Mouse (Mus musculus) intestine, postnatal 0 days (tissue): ENCODE data around the gene Rasa2. TPM values are rescaled to one million over a fixed set of nuclear protein-coding genes. Genes with fewer than 3 reads are reported as not detected.
"Not testable (repeated sequence)": the region's sequence is repeated elsewhere in the genome, so short reads cannot be mapped to it uniquely, and the experiment has no call there.

Source experiments
- ATAC-seq: fragments of 200-750 bp; cut with Nextera tagmentation; 2 replicates; pipeline ENCODE4 v1.8.0; 2017; ENCODE audit warnings: mild to moderate bottlenecking, moderate TSS enrichment, moderate library complexity
- H3K27ac ChIP-seq: fragments of 300-500 bp; sonication (generic); 2 replicates; pipeline ENCODE4 v1.5.1; 2014; ENCODE audit warnings: mild to moderate bottlenecking, low read depth, low read length, moderate library complexity
- H3K27me3 ChIP-seq: fragments of 300-500 bp; sonication (generic); replicated peaks from 2 replicates; pipeline ENCODE4 v1.6.1; 2014; ENCODE audit warnings: low read length, mixed read lengths; ENCODE audit not compliant: control insufficient read depth, insufficient read depth
- H3K36me3 ChIP-seq: fragments of 300-500 bp; sonication (generic); 2 replicates; pipeline ENCODE4 v1.6.1; 2014; ENCODE audit warnings: mild to moderate bottlenecking, moderate library complexity; ENCODE audit not compliant: control insufficient read depth, insufficient read depth
- H3K4me1 ChIP-seq: fragments of 300-500 bp; sonication (generic); replicated peaks from 2 replicates; pipeline ENCODE4 v1.6.1; 2014; ENCODE audit warnings: antibody characterized with exemption, low read length, mixed read lengths; ENCODE audit not compliant: control insufficient read depth, insufficient read depth
- H3K4me2 ChIP-seq: fragments of 300-500 bp; sonication (generic); replicated peaks from 2 replicates; pipeline ENCODE4 v1.6.1; 2014; ENCODE audit warnings: low read depth, mild to moderate bottlenecking, moderate library complexity
- H3K4me3 ChIP-seq: fragments of 300-500 bp; sonication (generic); 2 replicates; pipeline ENCODE4 v1.5.1; 2014; ENCODE audit warnings: low read depth, low read length
- H3K9ac ChIP-seq: fragments of 300-500 bp; sonication (generic); 2 replicates; pipeline ENCODE4 v1.6.1; 2014; ENCODE audit warnings: mild to moderate bottlenecking, low read depth, low read length
- H3K9me3 ChIP-seq: fragments of 300-500 bp; sonication (generic); 2 replicates; pipeline ENCODE4 v1.6.1; 2016; ENCODE audit warnings: mixed run types; ENCODE audit not compliant: control insufficient read depth
- CTCF ChIP-seq: sonication (generic); IDR thresholded peaks from 2 replicates; pipeline ENCODE4 v1.5.1; 2016; ENCODE audit warnings: low read depth, mild to moderate bottlenecking, control low read depth, antibody characterized with exemption, moderate library complexity
- WGBS: fragments of 180-500 bp; shearing (Covaris S2); extraction: QIAGEN DNeasy Blood & Tissue Kit; methylation state at CpG from one replicate; pipeline ENCODE4 v1.1.7; 2014; 5-methylcytosine and 5-hydroxymethylcytosine counted together
- polyA plus RNA-seq: library from polyadenylated mRNA; unstranded; fragments of >200 nt; fragmentation: Nextera tagmentation; extraction: Ambion mirVana; gene quantifications from 2 replicates; pipeline ENCODE4 v1.2.1, GENCODE M21; 2015

The Rasa2 gene
- 16.2 and 18.2 TPM in 2 replicates for polyA plus RNA-seq

- peak within 1 kb of the TSS; percentile 99 for H3K9ac ChIP-seq
- peak within 1 kb of the TSS; percentile 99 for H3K27ac ChIP-seq
- no peaks in the 10 kb centered on the region for H3K27me3 ChIP-seq
- no peaks in the 10 kb centered on the region for H3K36me3 ChIP-seq
- TF ChIP-seq CTCF = no peak
- WGBS = under 1% methylated on average over 50 of the region's 52 CpGs
- no peaks in the 10 kb centered on the region for H3K9me3 ChIP-seq
- H3K4me1 ChIP-seq = 0 out of 2 replicates have a peak, but pooled peaks cover 3% of the 10 kb centered on the region
- peak; percentile 96 for ATAC-seq
- peak within 1 kb of the TSS; percentile 89 for H3K4me2 ChIP-seq
- H3K4me3 ChIP-seq = peak within 1 kb of the TSS; percentile 93
Measured at GRCm38 (mm10) chr9:96631389-96632072, at the start of gene Rasa2. Gene Rasa2 (minus strand): TSS chr9:96631617.

GRCm38 (mm10) chr9:96678611-96679010 is 47.2 kb upstream of the Rasa2 start:
- WGBS = 76% methylated on average over 5 of the region's 5 CpGs

GRCm38 (mm10) chr9:96677711-96678110 is 46.3 kb upstream of the Rasa2 start:
- not testable (repeated sequence) for H3K4me1 ChIP-seq, H3K36me3 ChIP-seq, H3K4me3 ChIP-seq, H3K9me3 ChIP-seq, H3K27me3 ChIP-seq, ATAC-seq, H3K27ac ChIP-seq, H3K9ac ChIP-seq, H3K4me2 ChIP-seq
- WGBS = 89% methylated on average over 5 of the region's 5 CpGs

More at GRCm38 (mm10) chr9:96678611-96679010, 47.2 kb upstream of the Rasa2 start:
- no peaks in the 10 kb centered on the region for H3K9me3 ChIP-seq
- no peaks in the 10 kb centered on the region for H3K27me3 ChIP-seq
- no peak overlapping the region for H3K27ac ChIP-seq
- H3K9ac ChIP-seq = no peak overlapping the region
- H3K4me1 ChIP-seq = no peaks in the 10 kb centered on the region
- TF ChIP-seq CTCF = no peak
- H3K4me2 ChIP-seq = no peak overlapping the region
- H3K4me3 ChIP-seq = no peak overlapping the region
- no peak for ATAC-seq
- H3K36me3 ChIP-seq = peaks cover 6% of the 10 kb centered on the region

- H3K27ac ChIP-seq = no peak overlapping the region
- no peak overlapping the region for H3K4me3 ChIP-seq
- H3K4me2 ChIP-seq = no peak overlapping the region
- no peaks in the 10 kb centered on the region for H3K4me1 ChIP-seq
- H3K36me3 ChIP-seq = peaks cover 3% of the 10 kb centered on the region; the same call in 1 of the 2 replicates
- WGBS = 87% methylated on average over 10 of the region's 10 CpGs
- no peaks in the 10 kb centered on the region for H3K9me3 ChIP-seq
- no peak overlapping the region for H3K9ac ChIP-seq
- no peaks in the 10 kb centered on the region for H3K27me3 ChIP-seq
- TF ChIP-seq CTCF = no peak
- ATAC-seq = no peak
Measured at GRCm38 (mm10) chr9:96676671-96677070, 45.3 kb upstream of the Rasa2 start.

- 88% methylated on average over 8 of the region's 8 CpGs for WGBS
- no peak for ATAC-seq
- Histone ChIP-seq H3K9me3 (no peaks in the 10 kb centered on the region), H3K4me2 (no peak overlapping the region), H3K9ac (no peak overlapping the region), H3K4me1 (no peaks in the 10 kb centered on the region), H3K27ac (no peak overlapping the region), H3K4me3 (no peak overlapping the region), H3K27me3 (no peaks in the 10 kb centered on the region), H3K36me3 (no peaks in the 10 kb centered on the region)
- no peak for TF ChIP-seq CTCF
Measured at GRCm38 (mm10) chr9:96675763-96676640, 44.6 kb upstream of the Rasa2 start.

GRCm38 (mm10) chr9:96675071-96675762 is 43.8 kb upstream of the Rasa2 start:
- Histone ChIP-seq H3K4me1 (no peaks in the 10 kb centered on the region), H3K36me3 (no peaks in the 10 kb centered on the region), H3K9me3 (no peaks in the 10 kb centered on the region), H3K4me3 (no peak overlapping the region), H3K27me3 (no peaks in the 10 kb centered on the region), H3K4me2 (no peak overlapping the region), H3K9ac (no peak overlapping the region), H3K27ac (no peak overlapping the region)
- TF ChIP-seq CTCF = peak; percentile 94
- 39% methylated on average over 5 of the region's 5 CpGs for WGBS
- peak; percentile 47 for ATAC-seq
